Mouse (Mus musculus): Measurements from ENCODE around the gene Amt. TPM values are rescaled to one million over a fixed set of nuclear protein-coding genes. Genes with fewer than 3 reads are reported as not detected.

Gene Amt
- total and polyA plus RNA-seq, 2 experiments from 2014 or later = 30.2 to 30.9 TPM

DNA sequence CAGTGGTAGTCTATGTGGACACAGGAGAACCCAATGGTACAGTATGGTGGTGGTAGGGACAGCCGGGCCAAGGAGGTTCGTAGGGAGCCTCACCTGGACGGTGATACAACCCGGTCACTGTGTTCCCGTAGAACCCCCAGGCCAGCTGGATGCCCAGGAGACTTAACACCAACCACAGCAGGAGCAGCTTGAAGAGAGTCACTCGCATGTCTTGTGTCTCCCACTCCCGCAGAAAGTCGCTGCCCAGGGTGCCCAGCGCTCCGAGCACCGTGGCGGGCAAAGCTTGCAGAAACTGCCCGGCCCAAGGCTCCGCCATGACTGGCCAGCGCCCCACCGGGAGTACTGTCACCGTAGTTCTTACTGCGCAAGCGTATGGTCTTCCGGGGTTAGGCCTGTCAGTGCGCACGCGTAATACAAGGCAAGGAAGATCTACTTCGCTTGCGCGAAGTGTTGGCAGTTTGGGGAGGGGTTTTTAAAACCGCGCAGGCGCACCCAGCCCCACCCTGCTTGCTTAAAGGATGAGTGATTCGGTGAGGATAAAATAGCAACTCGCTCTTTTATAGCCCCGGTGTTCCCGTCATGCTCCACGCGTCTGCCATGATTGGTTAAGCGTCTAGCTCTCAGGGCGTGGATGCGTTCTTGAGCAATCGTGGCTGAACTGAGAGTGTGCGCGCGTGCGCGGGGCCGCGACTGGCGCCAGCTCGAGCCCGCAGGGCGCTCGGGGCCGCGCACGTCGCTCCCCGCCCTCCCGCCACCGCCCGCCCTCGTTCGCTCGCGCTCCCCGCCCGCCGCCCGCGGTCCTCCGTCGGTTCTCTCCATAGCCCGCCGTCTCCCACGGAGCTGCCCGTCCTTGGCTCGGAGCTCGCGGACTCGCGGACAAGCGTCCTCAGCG is 9.2 kb downstream of the Amt start, which contains the start of the genes Rhoa and Tcta:
TSS of gene Rhoa (plus strand) at position 501 of the 892 bp plus-strand sequence.
TSS of gene Tcta (minus strand) at position 532 of the 892 bp plus-strand sequence.
- H3K27ac ChIP-seq (ENCODE audit: low read depth, low read length) = peak within 1 kb of the TSS; percentile 95
- H3K9ac ChIP-seq (replicated peaks; ENCODE audit: low read length, poor library complexity, severe bottlenecking) = peak within 1 kb of the TSS; percentile 95
- peak; percentile 98 for ATAC-seq (ENCODE audit: low FRiP score)
- TF ChIP-seq CTCF (IDR thresholded peaks at IDR 0.05) = 0 out of 2 replicates have a peak, but pooled peaks have one; percentile 4
- no peaks in the 10 kb centered on the region for H3K27me3 ChIP-seq (ENCODE audit: insufficient read depth, low read length)
- DNase-seq (ENCODE audit: low spot score) = peak; percentile 100
- peaks cover 15% of the 10 kb centered on the region for H3K36me3 ChIP-seq (ENCODE audit: insufficient read depth, low read length)
- peaks cover 14% of the 10 kb centered on the region for H3K4me1 ChIP-seq (ENCODE audit: insufficient read depth, low read length)
- peak within 1 kb of the TSS; percentile 95 for H3K4me3 ChIP-seq (ENCODE audit: low read depth, low read length)
- peak within 1 kb of the TSS; percentile 92 for H3K4me2 ChIP-seq (ENCODE audit: low read depth, low read length, poor library complexity, severe bottlenecking)
- no peaks in the 10 kb centered on the region for H3K9me3 ChIP-seq (ENCODE audit: low read length)
- WGBS = under 1% methylated on average over 70 of the region's 81 CpGs

GRCm38 (mm10) chr9:108306571-108306980 is 9.9 kb downstream of the Amt start:
- Histone ChIP-seq H3K9me3 (ENCODE audit: low read length) (no peaks in the 10 kb centered on the region), H3K9ac (replicated peaks; ENCODE audit: low read length, poor library complexity, severe bottlenecking) (peak overlapping the region; percentile 95), H3K27me3 (ENCODE audit: insufficient read depth, low read length) (no peaks in the 10 kb centered on the region), H3K4me3 (ENCODE audit: low read depth, low read length) (peak overlapping the region; percentile 95), H3K4me2 (ENCODE audit: low read depth, low read length, poor library complexity, severe bottlenecking) (peak overlapping the region; percentile 55), H3K36me3 (ENCODE audit: insufficient read depth, low read length) (peaks cover 15% of the 10 kb centered on the region), H3K4me1 (ENCODE audit: insufficient read depth, low read length) (peaks cover 14% of the 10 kb centered on the region), H3K27ac (ENCODE audit: low read depth, low read length) (peak overlapping the region; percentile 95)
- ATAC-seq (ENCODE audit: low FRiP score) (peak; percentile 65), DNase-seq (ENCODE audit: low spot score) (peak; percentile 72)
- WGBS = 2% methylated on average over 25 of the region's 51 CpGs
- TF ChIP-seq CTCF (IDR thresholded peaks at IDR 0.05) = no peak

DNA sequence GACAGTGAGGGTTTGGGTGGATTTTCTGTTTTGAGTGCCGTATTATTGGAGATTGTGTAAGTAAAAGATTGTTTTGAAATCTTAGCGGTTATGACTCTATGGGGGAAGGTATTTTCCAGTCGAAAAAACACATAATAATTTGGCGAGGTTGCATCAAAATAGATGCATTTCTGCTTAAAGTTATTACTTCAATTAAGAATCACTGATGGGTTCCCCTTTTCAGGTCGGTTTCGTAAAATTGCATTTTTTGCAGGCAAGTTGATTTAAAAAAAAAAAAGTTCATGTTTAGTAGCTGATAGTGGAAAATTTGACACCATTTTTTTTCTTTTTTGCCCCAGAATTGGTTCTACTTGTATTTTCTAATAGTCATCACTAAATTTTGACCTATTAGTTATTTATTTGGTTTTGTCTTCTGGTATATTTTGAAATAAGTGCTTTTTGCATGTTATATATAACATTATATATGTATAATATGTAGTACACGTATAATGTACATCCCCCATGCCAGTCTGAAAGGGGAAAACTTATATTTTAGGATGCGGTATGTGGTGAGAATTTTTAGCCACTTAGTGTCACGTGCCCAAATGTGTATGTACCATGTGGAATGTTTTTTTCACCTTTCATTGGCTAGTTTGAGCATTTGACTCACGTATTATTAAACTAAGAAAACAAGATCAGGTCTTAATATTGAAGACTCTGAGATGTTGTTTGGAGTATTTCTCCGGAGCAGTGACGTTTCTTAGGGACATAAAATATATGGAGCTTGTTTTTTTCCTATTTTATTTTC is 10.6 kb downstream of the Amt start:
- H3K27me3 ChIP-seq (ENCODE audit: insufficient read depth, low read length) = no peaks in the 10 kb centered on the region
- WGBS = 19% methylated on average over 12 of the region's 12 CpGs
- no peak for DNase-seq (ENCODE audit: low spot score)
- ATAC-seq (ENCODE audit: low FRiP score) = no peak
- peak overlapping the region; percentile 95 for H3K9ac ChIP-seq (replicated peaks; ENCODE audit: low read length, poor library complexity, severe bottlenecking)
- peaks cover 14% of the 10 kb centered on the region for H3K4me1 ChIP-seq (ENCODE audit: insufficient read depth, low read length)
- H3K9me3 ChIP-seq (ENCODE audit: low read length) = no peaks in the 10 kb centered on the region
- H3K27ac ChIP-seq (ENCODE audit: low read depth, low read length) = peak overlapping the region; percentile 95
- peak overlapping the region; percentile 55 for H3K4me2 ChIP-seq (ENCODE audit: low read depth, low read length, poor library complexity, severe bottlenecking)
- peaks cover 15% of the 10 kb centered on the region for H3K36me3 ChIP-seq (ENCODE audit: insufficient read depth, low read length)
- H3K4me3 ChIP-seq (ENCODE audit: low read depth, low read length) = peak overlapping the region; percentile 95
- no peak for TF ChIP-seq CTCF (IDR thresholded peaks at IDR 0.05)

- Histone ChIP-seq H3K4me2 (ENCODE audit: low read depth, low read length, poor library complexity, severe bottlenecking) (peak overlapping the region; percentile 55), H3K9me3 (ENCODE audit: low read length) (no peaks in the 10 kb centered on the region), H3K9ac (replicated peaks; ENCODE audit: low read length, poor library complexity, severe bottlenecking) (0 out of 2 replicates have a peak overlapping the region, but pooled peaks have one; percentile 19), H3K4me3 (ENCODE audit: low read depth, low read length) (peak overlapping the region; percentile 95), H3K36me3 (ENCODE audit: insufficient read depth, low read length) (peaks cover 8% of the 10 kb centered on the region), H3K27ac (ENCODE audit: low read depth, low read length) (no peak overlapping the region), H3K4me1 (ENCODE audit: insufficient read depth, low read length) (peaks cover 14% of the 10 kb centered on the region), H3K27me3 (ENCODE audit: insufficient read depth, low read length) (no peaks in the 10 kb centered on the region)
- ATAC-seq (ENCODE audit: low FRiP score) = no peak
- TF ChIP-seq CTCF (IDR thresholded peaks at IDR 0.05) = no peak
- 36% methylated on average over 2 of the region's 2 CpGs for WGBS
- DNase-seq (ENCODE audit: low spot score) = no peak
These were observed 11.5 kb downstream of the Amt start for GRCm38 (mm10) chr9:108308141-108308540.

- no peak for DNase-seq (ENCODE audit: low spot score)
- ATAC-seq (ENCODE audit: low FRiP score) = no peak
- no peaks in the 10 kb centered on the region for H3K9me3 ChIP-seq (ENCODE audit: low read length)
- H3K4me3 ChIP-seq (ENCODE audit: low read depth, low read length) = no peak overlapping the region
- no peak overlapping the region for H3K9ac ChIP-seq (replicated peaks; ENCODE audit: low read length, poor library complexity, severe bottlenecking)
- H3K4me2 ChIP-seq (ENCODE audit: low read depth, low read length, poor library complexity, severe bottlenecking) = no peak overlapping the region
- no peak overlapping the region for H3K27ac ChIP-seq (ENCODE audit: low read depth, low read length)
- H3K4me1 ChIP-seq (ENCODE audit: insufficient read depth, low read length) = no peaks in the 10 kb centered on the region
- WGBS = 96% methylated on average over 3 of the region's 3 CpGs
- peak; percentile 44 for TF ChIP-seq CTCF (IDR thresholded peaks at IDR 0.05)
- H3K36me3 ChIP-seq (ENCODE audit: insufficient read depth, low read length) = no peaks in the 10 kb centered on the region
- H3K27me3 ChIP-seq (ENCODE audit: insufficient read depth, low read length) = no peaks in the 10 kb centered on the region
These were observed 20.9 kb downstream of the Amt start for GRCm38 (mm10) chr9:108317572-108317971.
